In genomic region chr2:30931922-30932321, GRCm38 (mm10) we compare ENCODE assay signal across 15 mouse cellular contexts. TPM values are rescaled to one million over a fixed set of nuclear protein-coding genes. Genes with fewer than 3 reads are reported as not detected.
DNase-seq lines count a peak whose midpoint lies in the region.
"Had no signal": no experiment of that assay in that cellular context is flagged by ENCODE, and none has a peak within 500 bp of the region (broad histone marks: within the 10 kb centered on the region; RNA-seq: fewer than 3 reads in every experiment).

No protein-coding gene starts in this region.

- intact Hi-C loops in heart, postnatal 25 days (cut with DNase I), result loop anchor here (5.0 kb wide), 1 partner anchor 100 kb away; the partner anchor contains the start of genes Asb6 and Prrx2

- peak; percentile 26 for DNase-seq in retina, postnatal 1 day
- DNase-seq in retina, embryonic 14.5 days (ENCODE audit: low spot score), result no peak
- DNase-seq in ES-CJ7 (ENCODE audit: low read depth, low spot score) (peak; percentile 65), ZHBTc4 (ENCODE audit: low read depth, low spot score) (peak; percentile 80)
- DNase-seq in left cerebral cortex, adult 8-10 months (ENCODE audit: low spot score in 2 of 2), result no peak
- no peak for DNase-seq in heart, postnatal 25 days (ENCODE audit: low spot score)
- DNase-seq in adrenal gland, postnatal 36 days, result no peak
- DNase-seq: adrenal gland, adult 2 months; adrenal gland, postnatal 25 days; cerebellum, adult 18-20 months; cerebellum, adult 9-11 months; cerebellum, postnatal 36 days; gastrocnemius, postnatal 14 days; heart, adult 2 months; heart, postnatal 14 days had no signal

RNA-seq across cellular contexts. Expression of gene Ptges, which starts 2.3 kb away (rescaled TPM):
- total RNA-seq in left cerebral cortex, adult 8-10 months (2022), result 1 to 10 TPM; 4.3 to 7.3 (median 6.9) TPM
- 1 to 10 TPM; 2.3 to 2.7 TPM for total RNA-seq in heart, postnatal 25 days (2021)
- 10 to 100 TPM; 22.4 to 34.9 TPM for total RNA-seq in adrenal gland, postnatal 36 days (2021)

RNA-seq across cellular contexts. Expression of gene Tor1b, which starts 20.8 kb away (rescaled TPM):
- total RNA-seq in left cerebral cortex, adult 8-10 months (2022), result 10 to 100 TPM; 25.8 to 29.1 (median 28.0) TPM
- total RNA-seq in heart, postnatal 25 days (2021), result 10 to 100 TPM; 22.8 to 25.6 TPM
- total RNA-seq in adrenal gland, postnatal 36 days (2021), result 10 to 100 TPM; 53.0 to 53.3 TPM

RNA-seq across cellular contexts. Expression of gene Tor1a, which starts 35.8 kb away (rescaled TPM):
- total RNA-seq in left cerebral cortex, adult 8-10 months (2022), result 10 to 100 TPM; 34.4 to 45.2 (median 37.9) TPM
- 10 to 100 TPM; 11.2 to 12.2 TPM for total RNA-seq in heart, postnatal 25 days (2021)
- 10 to 100 TPM; 32.5 to 41.6 TPM for total RNA-seq in adrenal gland, postnatal 36 days (2021)

RNA-seq across cellular contexts. Expression of gene BC005624, which starts 50.1 kb away (rescaled TPM):
- 10 to 100 TPM; 63.7 to 79.7 (median 70.2) TPM for total RNA-seq in left cerebral cortex, adult 8-10 months (2022)
- total RNA-seq in heart, postnatal 25 days (2021), result 10 to 100 TPM; 18.7 to 19.1 TPM
- 10 to 100 TPM; 38.9 to 42.8 TPM for total RNA-seq in adrenal gland, postnatal 36 days (2021)

RNA-seq across cellular contexts. Expression of gene Usp20, which starts 50.2 kb away (rescaled TPM):
- 10 to 100 TPM; 73.0 to 84.0 (median 79.6) TPM for total RNA-seq in left cerebral cortex, adult 8-10 months (2022)
- 10 to 100 TPM; 49.4 to 55.3 TPM for total RNA-seq in heart, postnatal 25 days (2021)
- 10 to 100 TPM; 23.3 to 30.9 TPM for total RNA-seq in adrenal gland, postnatal 36 days (2021)

Comparison
In these comparisons a context has a peak if more than half of its experiments do, and no peak if none do; other contexts are left out.
1. DNase-seq: peak in retina, postnatal 1 day (single experiment), ES-CJ7 (single experiment) and ZHBTc4 (single experiment); none in retina, embryonic 14.5 days (single experiment), left cerebral cortex, adult 8-10 months (0 of 2), heart, postnatal 25 days (single experiment) and adrenal gland, postnatal 36 days (0 of 2).